Mouse (Mus musculus): ENCODE results near the gene Snx27.

- no peak for TF ChIP-seq GATA1 (IDR thresholded peaks at IDR 0.05; ENCODE audit: low read length)
- TF ChIP-seq TAL1 (IDR thresholded peaks at IDR 0.05; ENCODE audit: low read length), result no peak
Measured at GRCm38 (mm10) chr3:94601959-94602358, 19.4 kb upstream of the Snx27 start.
